Mouse (Mus musculus): ENCODE results near the gene Exoc8. TPM values are rescaled to one million over a fixed set of nuclear protein-coding genes. Genes with fewer than 3 reads are reported as not detected.

The Exoc8 gene
- 10.1 and 10.9 TPM in 2 replicates for polyA plus RNA-seq (2011; ENCODE audit: insufficient read depth, insufficient read length, low read depth, missing spikeins)

- H3K9me3 ChIP-seq (replicated peaks; ENCODE audit: control insufficient read depth, insufficient read depth, low read length, poor library complexity, severe bottlenecking) = no peaks in the 10 kb centered on the region
- no peak within 1 kb of the TSS for H3K27ac ChIP-seq (ENCODE audit: insufficient read depth, low read length)
- H3K4me1 ChIP-seq (ENCODE audit: control insufficient read depth, insufficient read depth, low read length) = no peaks in the 10 kb centered on the region
- TF ChIP-seq POLR2A (IDR thresholded peaks at IDR 0.05; ENCODE audit: insufficient read depth, low read length) (peak; percentile 29), EP300 (IDR thresholded peaks at IDR 0.05; ENCODE audit: insufficient read depth, low read depth, low read length) (no peak)
- H3K9ac ChIP-seq (ENCODE audit: low read depth, poor library complexity, severe bottlenecking) = peak within 1 kb of the TSS; percentile 76
- H3K36me3 ChIP-seq (ENCODE audit: control insufficient read depth, insufficient read depth, low read length, poor library complexity, severe bottlenecking) = peaks cover 28% of the 10 kb centered on the region
- H3K27me3 ChIP-seq (ENCODE audit: control insufficient read depth, insufficient read depth, low read length, poor library complexity, severe bottlenecking) = no peaks in the 10 kb centered on the region
- H3K4me3 ChIP-seq (ENCODE audit: low read depth, low read length) = peak within 1 kb of the TSS; percentile 77
These were observed at the start of gene Exoc8, which contains the start of gene Sprtn for GRCm38 (mm10) chr8:124897386-124898250. TSS of gene Exoc8 (minus strand) at chr8:124897705. TSS of gene Sprtn (plus strand) at chr8:124897886.

- Histone ChIP-seq H3K9me3 (replicated peaks; ENCODE audit: control insufficient read depth, insufficient read depth, low read length, poor library complexity, severe bottlenecking) (no peaks in the 10 kb centered on the region), H3K27me3 (ENCODE audit: control insufficient read depth, insufficient read depth, low read length, poor library complexity, severe bottlenecking) (no peaks in the 10 kb centered on the region), H3K4me1 (ENCODE audit: control insufficient read depth, insufficient read depth, low read length) (no peaks in the 10 kb centered on the region), H3K9ac (ENCODE audit: low read depth, poor library complexity, severe bottlenecking) (no peak overlapping the region), H3K4me3 (ENCODE audit: low read depth, low read length) (no peak overlapping the region), H3K36me3 (ENCODE audit: control insufficient read depth, insufficient read depth, low read length, poor library complexity, severe bottlenecking) (no peaks in the 10 kb centered on the region), H3K27ac (ENCODE audit: insufficient read depth, low read length) (no peak overlapping the region)
- TF ChIP-seq POLR2A (IDR thresholded peaks at IDR 0.05; ENCODE audit: insufficient read depth, low read length) = no peak
These were observed 46.9 kb upstream of the Exoc8 start for GRCm38 (mm10) chr8:124944406-124944805.

GRCm38 (mm10) chr8:124943801-124944200, 46.3 kb upstream of the Exoc8 start:
- Histone ChIP-seq H3K4me3 (ENCODE audit: low read depth, low read length) (no peak overlapping the region), H3K4me1 (ENCODE audit: control insufficient read depth, insufficient read depth, low read length) (no peaks in the 10 kb centered on the region), H3K27me3 (ENCODE audit: control insufficient read depth, insufficient read depth, low read length, poor library complexity, severe bottlenecking) (no peaks in the 10 kb centered on the region), H3K27ac (ENCODE audit: insufficient read depth, low read length) (no peak overlapping the region), H3K36me3 (ENCODE audit: control insufficient read depth, insufficient read depth, low read length, poor library complexity, severe bottlenecking) (no peaks in the 10 kb centered on the region), H3K9me3 (replicated peaks; ENCODE audit: control insufficient read depth, insufficient read depth, low read length, poor library complexity, severe bottlenecking) (no peaks in the 10 kb centered on the region), H3K9ac (ENCODE audit: low read depth, poor library complexity, severe bottlenecking) (no peak overlapping the region)
- TF ChIP-seq EP300 (IDR thresholded peaks at IDR 0.05; ENCODE audit: insufficient read depth, low read depth, low read length) (no peak), POLR2A (IDR thresholded peaks at IDR 0.05; ENCODE audit: insufficient read depth, low read length) (no peak), CTCF (IDR thresholded peaks at IDR 0.05; ENCODE audit: low read depth, low read length) (no peak)

GRCm38 (mm10) chr8:124937293-124937692, 39.8 kb upstream of the Exoc8 start:
- Histone ChIP-seq H3K4me3 (ENCODE audit: low read depth, low read length) (no peak overlapping the region), H3K27ac (ENCODE audit: insufficient read depth, low read length) (no peak overlapping the region)
- TF ChIP-seq EP300 (IDR thresholded peaks at IDR 0.05; ENCODE audit: insufficient read depth, low read depth, low read length) = no peak
- no peak for TF ChIP-seq POLR2A (IDR thresholded peaks at IDR 0.05; ENCODE audit: insufficient read depth, low read length)
- TF ChIP-seq CTCF (IDR thresholded peaks at IDR 0.05; ENCODE audit: low read depth, low read length) = no peak

GRCm38 (mm10) chr8:124936699-124937098, 39.2 kb upstream of the Exoc8 start:
- Histone ChIP-seq H3K9ac (ENCODE audit: low read depth, poor library complexity, severe bottlenecking) (no peak overlapping the region), H3K27ac (ENCODE audit: insufficient read depth, low read length) (no peak overlapping the region), H3K4me3 (ENCODE audit: low read depth, low read length) (no peak overlapping the region), H3K9me3 (replicated peaks; ENCODE audit: control insufficient read depth, insufficient read depth, low read length, poor library complexity, severe bottlenecking) (no peaks in the 10 kb centered on the region), H3K4me1 (ENCODE audit: control insufficient read depth, insufficient read depth, low read length) (no peaks in the 10 kb centered on the region), H3K27me3 (ENCODE audit: control insufficient read depth, insufficient read depth, low read length, poor library complexity, severe bottlenecking) (no peaks in the 10 kb centered on the region), H3K36me3 (ENCODE audit: control insufficient read depth, insufficient read depth, low read length, poor library complexity, severe bottlenecking) (no peaks in the 10 kb centered on the region)
- TF ChIP-seq EP300 (IDR thresholded peaks at IDR 0.05; ENCODE audit: insufficient read depth, low read depth, low read length) (no peak), CTCF (IDR thresholded peaks at IDR 0.05; ENCODE audit: low read depth, low read length) (no peak), POLR2A (IDR thresholded peaks at IDR 0.05; ENCODE audit: insufficient read depth, low read length) (no peak)

More at GRCm38 (mm10) chr8:124937293-124937692, 39.8 kb upstream of the Exoc8 start:
- Histone ChIP-seq H3K36me3 (ENCODE audit: control insufficient read depth, insufficient read depth, low read length, poor library complexity, severe bottlenecking) (no peaks in the 10 kb centered on the region), H3K9ac (ENCODE audit: low read depth, poor library complexity, severe bottlenecking) (no peak overlapping the region), H3K9me3 (replicated peaks; ENCODE audit: control insufficient read depth, insufficient read depth, low read length, poor library complexity, severe bottlenecking) (no peaks in the 10 kb centered on the region), H3K4me1 (ENCODE audit: control insufficient read depth, insufficient read depth, low read length) (no peaks in the 10 kb centered on the region), H3K27me3 (ENCODE audit: control insufficient read depth, insufficient read depth, low read length, poor library complexity, severe bottlenecking) (no peaks in the 10 kb centered on the region)

- no peaks in the 10 kb centered on the region for H3K36me3 ChIP-seq (ENCODE audit: control insufficient read depth, insufficient read depth, low read length, poor library complexity, severe bottlenecking)
- H3K9me3 ChIP-seq (replicated peaks; ENCODE audit: control insufficient read depth, insufficient read depth, low read length, poor library complexity, severe bottlenecking) = no peaks in the 10 kb centered on the region
- H3K4me1 ChIP-seq (ENCODE audit: control insufficient read depth, insufficient read depth, low read length) = no peaks in the 10 kb centered on the region
- H3K27me3 ChIP-seq (ENCODE audit: control insufficient read depth, insufficient read depth, low read length, poor library complexity, severe bottlenecking) = no peaks in the 10 kb centered on the region
- H3K9ac ChIP-seq (ENCODE audit: low read depth, poor library complexity, severe bottlenecking) = no peak overlapping the region
- TF ChIP-seq POLR2A (IDR thresholded peaks at IDR 0.05; ENCODE audit: insufficient read depth, low read length) = no peak
- no peak for TF ChIP-seq CTCF (IDR thresholded peaks at IDR 0.05; ENCODE audit: low read depth, low read length)
- no peak for TF ChIP-seq EP300 (IDR thresholded peaks at IDR 0.05; ENCODE audit: insufficient read depth, low read depth, low read length)
- H3K27ac ChIP-seq (ENCODE audit: insufficient read depth, low read length) = no peak overlapping the region
- no peak overlapping the region for H3K4me3 ChIP-seq (ENCODE audit: low read depth, low read length)
These were observed 37.6 kb upstream of the Exoc8 start for GRCm38 (mm10) chr8:124935116-124935515.

Measured in ES-Bruce4 (cell line).